Mouse (Mus musculus) adrenal gland (tissue): ENCODE data around the gene Mybpc1.

ENCODE experiments used
- intact Hi-C: fragments of 180-260 bp; cut with DNase I; formaldehyde crosslinking; loops from one replicate; pipeline ENCODE4 v1.15.1; 2025
- long read RNA-seq, 2 experiments: library from polyadenylated mRNA; unstranded; transcript quantifications; one replicate each; pipeline ENCODE4 v2.0.0; 2020; ENCODE audit warnings: borderline replicate concordance in 1 of 2; ENCODE audit not compliant: insufficient replicate concordance in 1 of 2

Gene Mybpc1
- long read RNA-seq, experiment 1, partial matches to known transcripts = 1 of 1 reads
- long read RNA-seq, experiment 1, other reads (novel, unspliced or antisense) = 0 of 1 reads
- long read RNA-seq, experiment 2, partial matches to known transcripts = 0 of 3 reads
- long read RNA-seq, experiment 2, other reads (novel, unspliced or antisense) = 3 of 3 reads

- intact Hi-C loops = no loop called here
Measured at GRCm38 (mm10) chr10:88604943-88605342, at the start of gene Mybpc1. TSS of gene Mybpc1 (minus strand) at chr10:88605152.

- intact Hi-C loops = no loop called here
Measured at GRCm38 (mm10) chr10:88645448-88645847, 40.5 kb upstream of the Mybpc1 start.

- intact Hi-C loops = no loop called here
Measured at GRCm38 (mm10) chr10:88631330-88631953, 26.5 kb upstream of the Mybpc1 start.

- intact Hi-C loops = no loop called here
Measured at GRCm38 (mm10) chr10:88630663-88631329, 25.8 kb upstream of the Mybpc1 start.

- intact Hi-C loops = no loop called here
Measured at GRCm38 (mm10) chr10:88627052-88627451, 22.1 kb upstream of the Mybpc1 start.

GRCm38 (mm10) chr10:88626176-88626575 lies 21.2 kb upstream of the Mybpc1 start:
- intact Hi-C loops = no loop called here

GRCm38 (mm10) chr10:88624300-88624699 lies 19.3 kb upstream of the Mybpc1 start:
- intact Hi-C loops = no loop called here

GRCm38 (mm10) chr10:88622624-88623023 lies 17.7 kb upstream of the Mybpc1 start:
- intact Hi-C loops = no loop called here

- intact Hi-C loops = no loop called here
Measured at GRCm38 (mm10) chr10:88620809-88621208, 15.9 kb upstream of the Mybpc1 start.

GRCm38 (mm10) chr10:88613051-88613450 lies 8.1 kb upstream of the Mybpc1 start:
- intact Hi-C loops = no loop called here

- intact Hi-C loops = no loop called here
Measured at GRCm38 (mm10) chr10:88606686-88607085, 1.7 kb upstream of the Mybpc1 start.

- intact Hi-C loops = no loop called here
Measured at GRCm38 (mm10) chr10:88606065-88606464, 1.1 kb upstream of the Mybpc1 start.

- intact Hi-C loops = no loop called here
Measured at GRCm38 (mm10) chr10:88603773-88604172, 1.2 kb downstream of the Mybpc1 start.

GRCm38 (mm10) chr10:88603256-88603655 lies 1.7 kb downstream of the Mybpc1 start:
- intact Hi-C loops = no loop called here

GRCm38 (mm10) chr10:88600591-88600990 lies 4.4 kb downstream of the Mybpc1 start:
- intact Hi-C loops = no loop called here

- intact Hi-C loops = no loop called here
Measured at GRCm38 (mm10) chr10:88592316-88592715, 12.6 kb downstream of the Mybpc1 start.

GRCm38 (mm10) chr10:88591042-88591441 lies 13.9 kb downstream of the Mybpc1 start:
- intact Hi-C loops = no loop called here

GRCm38 (mm10) chr10:88584469-88584868 lies 20.5 kb downstream of the Mybpc1 start:
- intact Hi-C loops = no loop called here

GRCm38 (mm10) chr10:88580786-88581185 lies 24.2 kb downstream of the Mybpc1 start:
- intact Hi-C loops = no loop called here

GRCm38 (mm10) chr10:88578651-88579050 lies 26.3 kb downstream of the Mybpc1 start:
- intact Hi-C loops = no loop called here

- intact Hi-C loops = no loop called here
Measured at GRCm38 (mm10) chr10:88574115-88574635, 30.8 kb downstream of the Mybpc1 start.

GRCm38 (mm10) chr10:88572123-88572522 lies 32.8 kb downstream of the Mybpc1 start:
- intact Hi-C loops = no loop called here
